Mouse (Mus musculus) C2C12 (cell line): Measurements from ENCODE around the gene Fam240a.

Experiments used
- CEBPB ChIP-seq: IDR thresholded peaks from one replicate; pipeline ENCODE4 v1.6.1; 2011; ENCODE audit warnings: low read depth, mild to moderate bottlenecking, control low read depth, moderate library complexity
- CTCF ChIP-seq: IDR thresholded peaks from one replicate; pipeline ENCODE4 v1.5.1; 2011; ENCODE audit not compliant: control insufficient read depth, insufficient read depth, insufficient read length
- FOSL1 ChIP-seq: IDR thresholded peaks from one replicate; pipeline ENCODE4 v1.8.0; 2011; ENCODE audit warnings: mild to moderate bottlenecking, low read length; ENCODE audit not compliant: poor library complexity, insufficient read depth, severe bottlenecking
- MAX ChIP-seq: IDR thresholded peaks from one replicate; pipeline ENCODE4 v1.6.1; 2011; ENCODE audit warnings: mild to moderate bottlenecking, control low read depth
- MYOG ChIP-seq: IDR thresholded peaks from one replicate; pipeline ENCODE4 v1.6.1; 2011; ENCODE audit not compliant: control insufficient read depth, insufficient read length; ENCODE audit errors: extremely low read depth

- TF ChIP-seq CTCF (no peak), CEBPB (no peak), MAX (no peak), MYOG (no peak), FOSL1 (no peak)
Observed at GRCm38 (mm10) chr9:110960230-110961149, 43.8 kb upstream of the Fam240a start.
